Mouse (Mus musculus) 3134 (cell line): ENCODE data around the gene Gm4894.

Source experiments
- DNase-seq: peaks from one replicate; pipeline ENCODE4 v3.0.0-alpha.2; 2011; ENCODE audit warnings: low spot score; ENCODE audit not compliant: insufficient read length; ENCODE audit errors: extremely low read depth

Gm4894 gene

GRCm38 (mm10) chr9:49250231-49250630 lies at the start of gene Gm4894:
Gm4894 (plus strand) TSS chr9:49250531.
- no peak for DNase-seq

GRCm38 (mm10) chr9:49206331-49206730 lies 44.0 kb upstream of the Gm4894 start:
- no peak for DNase-seq

- no peak for DNase-seq
Measured at GRCm38 (mm10) chr9:49211493-49211892, 38.8 kb upstream of the Gm4894 start.

GRCm38 (mm10) chr9:49214734-49215133 lies 35.6 kb upstream of the Gm4894 start:
- no peak for DNase-seq

- no peak for DNase-seq
Measured at GRCm38 (mm10) chr9:49217626-49218607, 32.4 kb upstream of the Gm4894 start.

GRCm38 (mm10) chr9:49224488-49224887 lies 25.8 kb upstream of the Gm4894 start:
- DNase-seq, result no peak

- DNase-seq, result no peak
Measured at GRCm38 (mm10) chr9:49227442-49227841, 22.9 kb upstream of the Gm4894 start.

GRCm38 (mm10) chr9:49229054-49229453 lies 21.3 kb upstream of the Gm4894 start:
- DNase-seq, result no peak

- DNase-seq, result no peak
Measured at GRCm38 (mm10) chr9:49246839-49247238, 3.5 kb upstream of the Gm4894 start.

GRCm38 (mm10) chr9:49268949-49269348 lies 18.6 kb downstream of the Gm4894 start:
- DNase-seq, result peak; percentile 3

- DNase-seq, result no peak
Measured at GRCm38 (mm10) chr9:49273566-49273965, 23.2 kb downstream of the Gm4894 start.

GRCm38 (mm10) chr9:49275976-49276375 lies 25.6 kb downstream of the Gm4894 start:
- DNase-seq, result no peak

- no peak for DNase-seq
Measured at GRCm38 (mm10) chr9:49276542-49277334, 26.4 kb downstream of the Gm4894 start.

GRCm38 (mm10) chr9:49295101-49295500 lies 44.8 kb downstream of the Gm4894 start:
- no peak for DNase-seq

GRCm38 (mm10) chr9:49307576-49307975 lies 57.2 kb downstream of the Gm4894 start:
- no peak for DNase-seq

GRCm38 (mm10) chr9:49310821-49311220 lies 60.5 kb downstream of the Gm4894 start:
- DNase-seq, result no peak

GRCm38 (mm10) chr9:49318638-49319037 lies 68.3 kb downstream of the Gm4894 start:
- no peak for DNase-seq
